Mouse (Mus musculus): ENCODE results near the gene Txndc12. TPM values are rescaled to one million over a fixed set of nuclear protein-coding genes. Genes with fewer than 3 reads are reported as not detected.

Gene Txndc12
- total RNA-seq, 2 experiments from 2014 or later: 40.4 to 45.2 TPM

DNA sequence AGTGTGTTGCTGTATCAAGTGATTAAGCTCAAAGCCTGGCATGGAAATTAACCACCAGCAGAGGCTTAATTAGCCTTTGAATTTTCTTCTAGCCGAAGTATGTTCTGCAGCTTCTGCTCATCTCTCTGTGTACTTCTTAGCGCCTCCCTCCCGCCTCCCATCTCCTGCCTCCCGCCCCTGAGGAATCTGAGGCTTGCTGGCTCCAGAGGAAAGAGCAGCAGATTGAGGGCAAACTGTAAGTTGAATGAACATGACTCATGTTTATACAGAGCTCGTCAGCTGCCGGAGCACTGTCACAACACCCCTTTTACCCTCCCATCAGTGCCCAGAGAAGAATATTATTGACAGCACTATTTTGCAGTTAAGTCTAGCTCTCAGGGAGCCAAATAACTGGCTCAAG, 71.5 kb downstream of the Txndc12 start:
- intact Hi-C loops (cut with DNase I): no loop called here
- no peak for DNase-seq (ENCODE audit: low spot score in 2 of 2)

DNA sequence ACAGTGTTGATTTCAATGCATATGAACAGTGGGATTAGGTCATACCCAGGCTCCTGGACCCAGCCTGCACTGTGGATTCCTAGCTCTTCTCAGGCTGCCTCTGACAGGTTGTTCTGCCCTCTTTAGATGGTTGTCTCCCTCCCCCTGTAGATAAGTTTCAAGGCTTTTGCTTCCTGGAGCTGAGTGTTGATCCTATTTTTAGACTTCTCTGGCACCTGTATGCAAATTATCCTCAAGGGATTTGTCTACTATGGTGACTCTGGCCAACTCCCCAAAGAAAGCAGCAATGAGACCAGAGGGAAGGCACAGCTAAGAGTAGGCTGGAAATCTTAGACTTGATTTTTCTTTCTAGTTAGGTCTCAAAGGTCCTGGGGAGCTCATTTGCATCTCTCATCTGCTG, 73.1 kb downstream of the Txndc12 start:
- intact Hi-C loops (cut with DNase I): no loop called here
- DNase-seq (ENCODE audit: low spot score in 2 of 2): no peak

DNA sequence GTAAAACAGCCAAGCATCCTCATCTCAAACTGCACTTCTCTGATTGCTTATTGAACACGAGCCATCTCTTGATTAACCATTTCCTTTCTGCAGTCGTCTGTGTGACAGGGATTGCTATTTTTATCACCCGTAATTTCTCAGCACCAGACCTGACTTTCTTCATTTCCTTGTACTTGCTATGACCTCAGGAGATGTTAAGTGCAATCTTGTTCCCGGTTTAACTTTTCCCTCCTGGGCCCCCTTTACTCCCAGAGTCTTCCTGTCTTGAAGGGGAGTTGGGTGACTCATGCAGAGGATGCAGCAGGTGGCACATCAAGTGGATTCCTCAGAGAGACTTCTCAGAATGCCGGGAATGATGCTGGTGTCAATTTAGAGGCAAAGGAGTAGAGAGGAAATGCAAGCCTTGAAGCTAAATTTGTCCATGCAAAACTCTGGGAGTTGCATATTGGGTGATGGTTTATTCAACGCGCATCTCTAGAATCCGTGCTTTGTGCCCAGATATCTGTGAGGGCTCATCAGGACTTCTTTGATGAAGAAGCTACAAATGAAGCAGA, 75.5 kb downstream of the Txndc12 start:
- intact Hi-C loops (cut with DNase I): no loop called here
- DNase-seq (ENCODE audit: low spot score in 2 of 2): no peak

Other genes starting within 250 kb of the Txndc12 start
- gene Cc2d1b, start 214.7 kb upstream of the Txndc12 start, total RNA-seq (2021): 10 to 100 TPM; 28.3 to 34.5 TPM
- gene 3110021N24Rik, start 115.0 kb upstream of the Txndc12 start, total RNA-seq (2021): 1 to 10 TPM in 1 of 2 experiments, under 1 TPM in 1; 0.94 to 1.5 TPM
- 10 to 100 TPM; 52.2 to 55.6 TPM for gene Zfyve9, start 53.8 kb upstream of the Txndc12 start, total RNA-seq (2021)
- gene Btf3l4, start 987 bp upstream of the Txndc12 start, total RNA-seq (2021): 10 to 100 TPM; 92.3 to 98.6 TPM
- gene Kti12, start 13.2 kb downstream of the Txndc12 start, total RNA-seq (2021): 10 to 100 TPM; 15.5 to 16.6 TPM
- gene A730015C16Rik, start 14.0 kb downstream of the Txndc12 start, total RNA-seq (2021): under 1 TPM; 0.27 to 0.40 TPM
- gene Rab3b, start 44.5 kb downstream of the Txndc12 start, total RNA-seq (2021): 100 to 1,000 TPM; 106 to 123 TPM
- 100 to 1,000 TPM; 127 to 150 TPM for gene Nrd1, start 166.1 kb downstream of the Txndc12 start, total RNA-seq (2021)